Mouse (Mus musculus) embryonic fibroblast, embryonic 13.5 days (primary cell): ENCODE results near the gene Hcn1. TPM values are rescaled to one million over a fixed set of nuclear protein-coding genes. Genes with fewer than 3 reads are reported as not detected.

Source experiments
- H3K27ac ChIP-seq: 2 replicates; pipeline ENCODE4 v1.5.1; 2012; ENCODE audit warnings: low read length, control low read depth, inconsistent platforms; ENCODE audit not compliant: insufficient read depth
- H3K4me1 ChIP-seq: 2 replicates; pipeline ENCODE4 v1.6.1; 2011; ENCODE audit warnings: low read length; ENCODE audit not compliant: control insufficient read depth, insufficient read depth
- H3K4me3 ChIP-seq: 2 replicates; pipeline ENCODE4 v1.5.1; 2011; ENCODE audit warnings: mild to moderate bottlenecking, control low read depth, low read length; ENCODE audit not compliant: insufficient read depth
- CTCF ChIP-seq: IDR thresholded peaks from 2 replicates; pipeline ENCODE4 v1.5.1; 2011; ENCODE audit warnings: mild to moderate bottlenecking, control low read depth, low read length, moderate library complexity, borderline replicate concordance; ENCODE audit not compliant: insufficient read depth
- POLR2A ChIP-seq: IDR thresholded peaks from 2 replicates; pipeline ENCODE4 v1.6.1; 2011; ENCODE audit warnings: low read depth, mild to moderate bottlenecking, control low read depth, low read length, moderate library complexity
- polyA plus RNA-seq: library from polyadenylated mRNA; stranded (reverse); fragments of >200 nt; gene quantifications from 2 replicates; pipeline ENCODE4 v1.2.4, GENCODE M21; 2011; ENCODE audit warnings: low read depth; ENCODE audit not compliant: missing spikeins, insufficient read length

Hcn1 gene
- polyA plus RNA-seq, 1 experiment = 1.6 TPM

- H3K4me1 ChIP-seq = no peaks in the 10 kb centered on the region
- H3K27ac ChIP-seq = no peak overlapping the region
- TF ChIP-seq POLR2A (no peak), CTCF (no peak)
- H3K4me3 ChIP-seq = no peak overlapping the region
These were observed 336.6 kb downstream of the Hcn1 start for GRCm38 (mm10) chr13:117938761-117939160.

GRCm38 (mm10) chr13:117940536-117941280 lies 338.6 kb downstream of the Hcn1 start:
- no peaks in the 10 kb centered on the region for H3K4me1 ChIP-seq
- H3K4me3 ChIP-seq = no peak overlapping the region
- H3K27ac ChIP-seq = no peak overlapping the region

DNA sequence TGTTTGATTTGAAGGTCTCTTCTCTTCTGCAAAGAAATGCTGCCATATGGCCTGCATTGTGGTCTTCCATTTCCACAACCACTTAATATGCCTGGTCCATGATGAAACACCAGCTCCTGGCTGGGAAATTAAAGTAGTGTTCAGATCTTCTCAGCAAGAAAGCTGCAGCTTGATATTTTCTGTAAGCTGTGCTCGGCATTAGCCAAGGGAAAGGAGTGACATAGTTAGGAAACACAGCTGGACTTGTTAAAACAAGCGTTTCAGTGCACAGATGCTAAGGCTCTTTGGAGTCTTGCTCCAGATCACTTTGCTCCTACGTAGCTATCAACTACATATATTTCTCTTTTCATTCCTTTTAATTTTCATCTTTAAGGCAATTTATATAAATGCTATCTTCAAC lies 344.7 kb downstream of the Hcn1 start:
- H3K4me3 ChIP-seq = no peak overlapping the region
- no peak for TF ChIP-seq POLR2A
- no peak for TF ChIP-seq CTCF
- no peaks in the 10 kb centered on the region for H3K4me1 ChIP-seq
- no peak overlapping the region for H3K27ac ChIP-seq

More at GRCm38 (mm10) chr13:117940536-117941280, 338.6 kb downstream of the Hcn1 start:
- no peak for TF ChIP-seq CTCF
- TF ChIP-seq POLR2A = no peak

GRCm38 (mm10) chr13:117947704-117948376 lies 345.7 kb downstream of the Hcn1 start:
- Histone ChIP-seq H3K27ac (no peak overlapping the region), H3K4me1 (no peaks in the 10 kb centered on the region), H3K4me3 (no peak overlapping the region)
- TF ChIP-seq CTCF = no peak
- TF ChIP-seq POLR2A = no peak

- no peak overlapping the region for H3K4me3 ChIP-seq
- H3K4me1 ChIP-seq = no peaks in the 10 kb centered on the region
- no peak overlapping the region for H3K27ac ChIP-seq
- TF ChIP-seq POLR2A (no peak), CTCF (no peak)
These were observed 356.6 kb downstream of the Hcn1 start for GRCm38 (mm10) chr13:117958496-117959421.

- H3K27ac ChIP-seq = no peak overlapping the region
- TF ChIP-seq POLR2A (no peak), CTCF (no peak)
- no peak overlapping the region for H3K4me3 ChIP-seq
- no peaks in the 10 kb centered on the region for H3K4me1 ChIP-seq
These were observed 362.5 kb downstream of the Hcn1 start for GRCm38 (mm10) chr13:117964620-117965019.

DNA sequence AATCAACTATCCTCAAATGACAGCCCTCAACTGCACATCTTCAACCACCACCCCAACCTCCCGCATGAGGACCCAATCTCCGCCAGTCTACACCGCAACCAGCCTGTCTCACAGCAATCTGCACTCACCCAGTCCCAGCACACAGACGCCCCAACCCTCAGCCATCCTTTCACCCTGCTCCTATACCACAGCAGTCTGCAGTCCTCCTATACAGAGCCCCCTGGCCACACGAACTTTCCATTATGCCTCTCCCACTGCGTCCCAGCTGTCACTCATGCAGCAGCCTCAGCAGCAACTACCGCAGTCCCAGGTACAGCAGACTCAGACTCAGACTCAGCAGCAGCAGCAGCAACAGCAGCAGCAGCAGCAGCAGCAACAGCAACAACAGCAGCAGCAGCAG lies 373.3 kb downstream of the Hcn1 start:
- TF ChIP-seq POLR2A (no peak), CTCF (no peak)

GRCm38 (mm10) chr13:117975823-117976222 lies 373.7 kb downstream of the Hcn1 start:
- TF ChIP-seq POLR2A = no peak
- no peak for TF ChIP-seq CTCF
- H3K27ac ChIP-seq = no peak overlapping the region
- no peak overlapping the region for H3K4me3 ChIP-seq
- no peaks in the 10 kb centered on the region for H3K4me1 ChIP-seq

More for the DNA sequence above, 373.3 kb downstream of the Hcn1 start:
- H3K4me1 ChIP-seq = no peaks in the 10 kb centered on the region
- no peak overlapping the region for H3K4me3 ChIP-seq
- H3K27ac ChIP-seq = no peak overlapping the region

GRCm38 (mm10) chr13:117984339-117984738 lies 382.2 kb downstream of the Hcn1 start:
- Histone ChIP-seq H3K4me3 (no peak overlapping the region), H3K27ac (no peak overlapping the region), H3K4me1 (no peaks in the 10 kb centered on the region)
- TF ChIP-seq CTCF = no peak
- no peak for TF ChIP-seq POLR2A
